Mouse (Mus musculus): ENCODE measurements around the gene Xpc. TPM values are rescaled to one million over a fixed set of nuclear protein-coding genes. Genes with fewer than 3 reads are reported as not detected.

Xpc gene
- total RNA-seq, 1 experiment = 17.6 TPM

GRCm38 (mm10) chr6:91486736-91487453 is 28.8 kb downstream of the Xpc start:
- Histone ChIP-seq H3K9ac (ENCODE audit: insufficient read depth, low read depth, low read length, poor library complexity, severe bottlenecking) (no peak overlapping the region), H3K4me3 (ENCODE audit: insufficient read depth in 1 of 2, low read depth in 1 of 2, low read length in 2 of 2, poor library complexity in 1 of 2, severe bottlenecking in 1 of 2) (no peak overlapping the region), H3K27ac (ENCODE audit: insufficient read depth, low read depth, low read length, poor library complexity, severe bottlenecking) (no peak overlapping the region), H3K36me3 (ENCODE audit: control insufficient read depth, insufficient read depth, low read length, poor library complexity, severe bottlenecking) (peaks cover 42% of the 10 kb centered on the region), H3K4me1 (ENCODE audit: control insufficient read depth in 2 of 2, insufficient read depth in 2 of 2, low read length in 2 of 2, poor library complexity in 1 of 2) (no peaks in the 10 kb centered on the region), H3K9me3 (ENCODE audit: control insufficient read depth, insufficient read depth, low read depth, low read length) (no peaks in the 10 kb centered on the region)
- TF ChIP-seq ZC3H11A (IDR thresholded peaks at IDR 0.05; ENCODE audit: borderline replicate concordance, low read depth, low read length) (no peak), HCFC1 (IDR thresholded peaks at IDR 0.05; ENCODE audit: borderline replicate concordance, insufficient read depth, low read length) (no peak), ZNF384 (IDR thresholded peaks at IDR 0.05; ENCODE audit: low read depth, low read length) (no peak), CHD2 (IDR thresholded peaks at IDR 0.05; ENCODE audit: low read depth, low read length) (no peak), MAFK (IDR thresholded peaks at IDR 0.05; ENCODE audit: insufficient read depth, low read depth, low read length) (no peak)
- in situ Hi-C loops (cut with MboI; ENCODE audit: low sequenced_read_pairs in 2 of 2, unreplicated experiment in 2 of 2) = no loop called here
- no peak for DNase-seq (ENCODE audit: low read depth, low spot score)

- no peak for TF ChIP-seq ZC3H11A (IDR thresholded peaks at IDR 0.05; ENCODE audit: borderline replicate concordance, low read depth, low read length)
- TF ChIP-seq ZNF384 (IDR thresholded peaks at IDR 0.05; ENCODE audit: low read depth, low read length) = no peak
- no peak for TF ChIP-seq MAFK (IDR thresholded peaks at IDR 0.05; ENCODE audit: insufficient read depth, low read depth, low read length)
- TF ChIP-seq CHD2 (IDR thresholded peaks at IDR 0.05; ENCODE audit: low read depth, low read length) = no peak
- TF ChIP-seq HCFC1 (IDR thresholded peaks at IDR 0.05; ENCODE audit: borderline replicate concordance, insufficient read depth, low read length) = no peak
- peaks cover 72% of the 10 kb centered on the region for H3K36me3 ChIP-seq (ENCODE audit: control insufficient read depth, insufficient read depth, low read length, poor library complexity, severe bottlenecking)
- no peak overlapping the region for H3K9ac ChIP-seq (ENCODE audit: insufficient read depth, low read depth, low read length, poor library complexity, severe bottlenecking)
- in situ Hi-C loops (cut with MboI; ENCODE audit: low sequenced_read_pairs in 2 of 2, unreplicated experiment in 2 of 2) = no loop called here
- H3K4me1 ChIP-seq (ENCODE audit: control insufficient read depth in 2 of 2, insufficient read depth in 2 of 2, low read length in 2 of 2, poor library complexity in 1 of 2) = no peaks in the 10 kb centered on the region
- no peak overlapping the region for H3K27ac ChIP-seq (ENCODE audit: insufficient read depth, low read depth, low read length, poor library complexity, severe bottlenecking)
- no peaks in the 10 kb centered on the region for H3K9me3 ChIP-seq (ENCODE audit: control insufficient read depth, insufficient read depth, low read depth, low read length)
- H3K4me3 ChIP-seq (ENCODE audit: insufficient read depth in 1 of 2, low read depth in 1 of 2, low read length in 2 of 2, poor library complexity in 1 of 2, severe bottlenecking in 1 of 2) = no peak overlapping the region
- DNase-seq (ENCODE audit: low read depth, low spot score) = no peak
These were observed 32.3 kb downstream of the Xpc start for GRCm38 (mm10) chr6:91483371-91483770.

GRCm38 (mm10) chr6:91476541-91476940 is 39.1 kb downstream of the Xpc start:
- peak overlapping the region; percentile 67 for H3K9ac ChIP-seq (ENCODE audit: insufficient read depth, low read depth, low read length, poor library complexity, severe bottlenecking)
- peaks cover 2 to 11% of the 10 kb centered on the region in 2 experiments; a peak in 1 of 4 replicates for H3K4me1 ChIP-seq (ENCODE audit: control insufficient read depth in 2 of 2, insufficient read depth in 2 of 2, low read length in 2 of 2, poor library complexity in 1 of 2)
- H3K36me3 ChIP-seq (ENCODE audit: control insufficient read depth, insufficient read depth, low read length, poor library complexity, severe bottlenecking) = peaks cover 39% of the 10 kb centered on the region
- TF ChIP-seq ZNF384 (IDR thresholded peaks at IDR 0.05; ENCODE audit: low read depth, low read length) (no peak), MAFK (IDR thresholded peaks at IDR 0.05; ENCODE audit: insufficient read depth, low read depth, low read length) (no peak), HCFC1 (IDR thresholded peaks at IDR 0.05; ENCODE audit: borderline replicate concordance, insufficient read depth, low read length) (no peak), ZC3H11A (IDR thresholded peaks at IDR 0.05; ENCODE audit: borderline replicate concordance, low read depth, low read length) (no peak)
- in situ Hi-C loops (cut with MboI; ENCODE audit: low sequenced_read_pairs in 2 of 2, unreplicated experiment in 2 of 2) = no loop called here
- H3K4me3 ChIP-seq (ENCODE audit: insufficient read depth in 1 of 2, low read depth in 1 of 2, low read length in 2 of 2, poor library complexity in 1 of 2, severe bottlenecking in 1 of 2) = no peak overlapping the region
- no peak for DNase-seq (ENCODE audit: low read depth, low spot score)
- peak overlapping the region; percentile 61 for H3K27ac ChIP-seq (ENCODE audit: insufficient read depth, low read depth, low read length, poor library complexity, severe bottlenecking)
- no peaks in the 10 kb centered on the region for H3K9me3 ChIP-seq (ENCODE audit: control insufficient read depth, insufficient read depth, low read depth, low read length)

GRCm38 (mm10) chr6:91474441-91475190 is 41.1 kb downstream of the Xpc start:
- TF ChIP-seq MAFK (IDR thresholded peaks at IDR 0.05; ENCODE audit: insufficient read depth, low read depth, low read length) (no peak), CHD2 (IDR thresholded peaks at IDR 0.05; ENCODE audit: low read depth, low read length) (no peak), ZNF384 (IDR thresholded peaks at IDR 0.05; ENCODE audit: low read depth, low read length) (no peak), ZC3H11A (IDR thresholded peaks at IDR 0.05; ENCODE audit: borderline replicate concordance, low read depth, low read length) (no peak), HCFC1 (IDR thresholded peaks at IDR 0.05; ENCODE audit: borderline replicate concordance, insufficient read depth, low read length) (no peak)
- Histone ChIP-seq H3K4me3 (ENCODE audit: insufficient read depth in 1 of 2, low read depth in 1 of 2, low read length in 2 of 2, poor library complexity in 1 of 2, severe bottlenecking in 1 of 2) (peak overlapping the region; percentile 83 to 89; a peak in 3 of 4 replicates), H3K36me3 (ENCODE audit: control insufficient read depth, insufficient read depth, low read length, poor library complexity, severe bottlenecking) (peaks cover 26% of the 10 kb centered on the region), H3K9me3 (ENCODE audit: control insufficient read depth, insufficient read depth, low read depth, low read length) (no peaks in the 10 kb centered on the region), H3K9ac (ENCODE audit: insufficient read depth, low read depth, low read length, poor library complexity, severe bottlenecking) (no peak overlapping the region), H3K4me1 (ENCODE audit: control insufficient read depth in 2 of 2, insufficient read depth in 2 of 2, low read length in 2 of 2, poor library complexity in 1 of 2) (peaks cover 2 to 12% of the 10 kb centered on the region in 2 experiments; a peak in 2 of 4 replicates), H3K27ac (ENCODE audit: insufficient read depth, low read depth, low read length, poor library complexity, severe bottlenecking) (no peak overlapping the region)
- no peak for DNase-seq (ENCODE audit: low read depth, low spot score)
- in situ Hi-C loops (cut with MboI; ENCODE audit: low sequenced_read_pairs in 2 of 2, unreplicated experiment in 2 of 2) = no loop called here
